Mouse (Mus musculus) spleen, adult 2 months (tissue): ENCODE results near the gene Slc35e3.

Experiments used
- CTCF ChIP-seq: fragments of 200-500 bp; IDR thresholded peaks from 2 replicates; pipeline ENCODE4 v1.5.1; 2011; ENCODE audit warnings: mild to moderate bottlenecking, inconsistent platforms; ENCODE audit not compliant: insufficient read depth, insufficient read length, insufficient replicate concordance; ENCODE audit errors: extremely low read depth
- POLR2A ChIP-seq: fragments of 200-500 bp; IDR thresholded peaks from 2 replicates; pipeline ENCODE4 v1.6.1; 2011; ENCODE audit warnings: low read depth, low read length, inconsistent platforms

DNA sequence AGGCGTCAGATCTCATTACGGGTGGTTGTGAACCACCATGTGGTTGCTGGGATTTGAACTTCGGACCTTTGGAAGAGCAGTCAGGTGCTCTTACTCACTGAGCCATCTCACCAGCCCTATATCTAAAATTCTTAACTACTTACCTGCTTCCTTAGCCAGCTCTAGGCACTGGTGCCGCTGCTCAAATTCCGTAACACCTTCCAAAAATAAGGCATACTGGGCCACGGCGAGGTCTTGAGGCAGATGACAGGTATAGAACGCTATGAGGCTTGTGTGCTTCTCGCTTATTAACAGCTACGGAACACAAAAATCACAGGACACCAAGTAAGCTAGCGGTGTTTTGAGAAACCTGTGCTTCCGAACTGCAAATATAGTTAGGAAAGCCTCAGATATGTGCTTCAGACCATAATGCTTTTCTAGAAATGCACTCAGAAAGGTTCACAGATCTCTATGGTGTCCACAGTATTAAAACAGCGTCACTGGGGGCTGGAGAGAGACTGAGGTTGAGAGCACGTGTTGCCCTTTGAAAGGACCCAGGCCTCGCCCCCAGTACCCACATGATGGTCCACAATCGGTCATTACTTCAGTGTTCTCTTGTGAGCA lies 17.5 kb upstream of the Slc35e3 start:
- TF ChIP-seq CTCF: no peak
- no peak for TF ChIP-seq POLR2A
